Mouse (Mus musculus) myocyte (in vitro differentiated cells): ENCODE measurements around the gene Ino80b. TPM values are rescaled to one million over a fixed set of nuclear protein-coding genes. Genes with fewer than 3 reads are reported as not detected.

Source experiments
- H3K27me3 ChIP-seq: one replicate; pipeline ENCODE4 v1.6.1; 2011; ENCODE audit not compliant: control insufficient read depth, insufficient read depth, insufficient read length
- H3K36me3 ChIP-seq: one replicate; pipeline ENCODE4 v1.6.1; 2011; ENCODE audit not compliant: control insufficient read depth, insufficient read depth
- H3K4me2 ChIP-seq: one replicate; pipeline ENCODE4 v1.6.1; 2011; ENCODE audit warnings: low read depth, control low read depth
- H3K4me3 ChIP-seq: one replicate; pipeline ENCODE4 v1.5.1; 2011; ENCODE audit warnings: mild to moderate bottlenecking, control low read depth, moderate library complexity
- H3K79me2 ChIP-seq: one replicate; pipeline ENCODE4 v1.6.1; 2011; ENCODE audit not compliant: control insufficient read depth, insufficient read depth
- H3ac ChIP-seq: one replicate; pipeline ENCODE4 v1.6.1; 2011; ENCODE audit not compliant: control insufficient read depth, insufficient read length
- CEBPB ChIP-seq: IDR thresholded peaks from 2 replicates; pipeline ENCODE4 v1.6.1; 2011; ENCODE audit warnings: mild to moderate bottlenecking, moderate library complexity; ENCODE audit not compliant: poor library complexity, insufficient read depth, severe bottlenecking
- E2F4 ChIP-seq: IDR thresholded peaks from one replicate; pipeline ENCODE4 v1.6.1; 2011; ENCODE audit warnings: mild to moderate bottlenecking, control low read depth, moderate library complexity; ENCODE audit not compliant: insufficient read depth
- MAX ChIP-seq: IDR thresholded peaks from one replicate; pipeline ENCODE4 v1.6.1; 2011; ENCODE audit warnings: low read depth, mild to moderate bottlenecking, control low read depth
- MYOD1 ChIP-seq, 3 experiments: IDR thresholded peaks; one replicate each; pipeline ENCODE4 v1.6.1; 2011; ENCODE audit warnings: control low read depth in 2 of 3, low read depth in 2 of 3, mild to moderate bottlenecking in 2 of 3, moderate library complexity in 1 of 3; ENCODE audit not compliant: insufficient read length in 2 of 3, control insufficient read depth in 1 of 3
- MYOG ChIP-seq, 3 experiments: IDR thresholded peaks; one replicate each; pipeline ENCODE4 v1.6.1; 2011; ENCODE audit warnings: control low read depth in 2 of 3, low read depth in 2 of 3, mild to moderate bottlenecking in 2 of 3; ENCODE audit not compliant: insufficient read length in 2 of 3, control insufficient read depth in 1 of 3, insufficient read depth in 1 of 3
- POLR2A ChIP-seq: IDR thresholded peaks from one replicate; pipeline ENCODE4 v1.6.1; 2011; ENCODE audit warnings: low read depth, mild to moderate bottlenecking, control low read depth, moderate library complexity; ENCODE audit not compliant: insufficient read length
- POLR2AphosphoS2 ChIP-seq: IDR thresholded peaks from one replicate; pipeline ENCODE4 v1.6.1; 2011; ENCODE audit warnings: low read depth, control low read depth; ENCODE audit not compliant: insufficient read length
- REST ChIP-seq: IDR thresholded peaks from one replicate; pipeline ENCODE4 v1.6.1; 2011; ENCODE audit warnings: mild to moderate bottlenecking, control low read depth, moderate library complexity; ENCODE audit not compliant: insufficient read depth, insufficient read length
- SRF ChIP-seq: IDR thresholded peaks from one replicate; pipeline ENCODE4 v1.6.1; 2011; ENCODE audit warnings: low read depth; ENCODE audit not compliant: control insufficient read depth, insufficient read length
- TCF12 ChIP-seq: IDR thresholded peaks from one replicate; pipeline ENCODE4 v1.6.1; 2011; ENCODE audit warnings: mild to moderate bottlenecking, control low read depth; ENCODE audit not compliant: poor library complexity, insufficient read depth, severe bottlenecking
- TCF3 ChIP-seq: IDR thresholded peaks from one replicate; pipeline ENCODE4 v1.6.1; 2011; ENCODE audit warnings: low read depth, control low read depth; ENCODE audit not compliant: insufficient read length
- USF1 ChIP-seq: IDR thresholded peaks from one replicate; pipeline ENCODE4 v1.6.1; 2011; ENCODE audit warnings: low read depth, mild to moderate bottlenecking, control low read depth, moderate library complexity
- polyA plus RNA-seq: library from polyadenylated mRNA; unstranded; fragments of >200 nt; fragmentation: generic; extraction: Trizol; gene quantifications from one replicate; pipeline ENCODE4 v1.2.1, GENCODE M21; 2012; ENCODE audit warnings: missing spikeins

Gene Ino80b
- polyA plus RNA-seq = 38.3 TPM

- Histone ChIP-seq H3K27me3 (no peaks in the 10 kb centered on the region), H3K79me2 (peaks cover 15% of the 10 kb centered on the region), H3ac (peak within 1 kb of the TSS; percentile 23), H3K4me2 (peak within 1 kb of the TSS; percentile 96), H3K4me3 (peak within 1 kb of the TSS; percentile 61), H3K36me3 (no peaks in the 10 kb centered on the region)
- TF ChIP-seq MAX = no peak
Observed at GRCm38 (mm10) chr6:83125331-83125730, at the start of gene Ino80b. Gene Ino80b (minus strand): TSS chr6:83125431.

GRCm38 (mm10) chr6:83172240-83172920, 47.1 kb upstream of the Ino80b start:
- no peak for TF ChIP-seq SRF
- H3K36me3 ChIP-seq = peaks cover 4% of the 10 kb centered on the region
- no peak overlapping the region for H3ac ChIP-seq
- no peaks in the 10 kb centered on the region for H3K27me3 ChIP-seq
- H3K4me3 ChIP-seq = no peak overlapping the region
- H3K79me2 ChIP-seq = peaks cover 51% of the 10 kb centered on the region
- H3K4me2 ChIP-seq = no peak overlapping the region

DNA sequence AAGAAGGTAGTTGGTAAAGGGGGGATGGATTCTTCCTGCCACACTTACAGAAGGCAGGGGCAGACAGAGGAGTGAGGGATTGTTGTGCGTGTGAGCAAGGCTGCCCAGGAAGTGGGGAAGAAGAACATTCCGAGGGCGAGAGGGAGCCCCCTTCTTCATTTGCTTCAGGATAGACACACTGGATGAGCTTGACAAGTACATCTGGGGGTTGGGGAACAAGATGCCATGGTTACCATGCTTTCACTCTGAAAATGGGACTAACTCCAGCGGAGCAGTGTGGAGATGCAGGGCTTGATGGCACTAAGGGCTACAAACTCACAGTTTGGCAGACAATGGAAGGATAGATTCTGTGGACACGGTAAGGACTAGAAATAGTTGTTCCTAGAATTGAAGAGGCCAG, 45.8 kb upstream of the Ino80b start:
- Histone ChIP-seq H3K27me3 (no peaks in the 10 kb centered on the region), H3K4me2 (no peak overlapping the region), H3K36me3 (no peaks in the 10 kb centered on the region), H3K79me2 (peaks cover 61% of the 10 kb centered on the region), H3K4me3 (no peak overlapping the region), H3ac (no peak overlapping the region)
- TF ChIP-seq CEBPB (no peak), SRF (no peak), MYOD1 (IDR thresholded peaks at IDR 0.05; ENCODE audit: control insufficient read depth in 1 of 3, insufficient read length in 2 of 3, low read depth in 2 of 3) (no peak), MYOG (IDR thresholded peaks at IDR 0.05; ENCODE audit: control insufficient read depth in 1 of 3, insufficient read depth in 1 of 3, insufficient read length in 2 of 3, low read depth in 2 of 3) (no peak), TCF12 (no peak), REST (no peak), MAX (no peak), TCF3 (no peak), POLR2AphosphoS2 (no peak), USF1 (no peak)

- peaks cover 63% of the 10 kb centered on the region for H3K79me2 ChIP-seq
- peak overlapping the region; percentile 67 for H3K4me2 ChIP-seq
- H3K36me3 ChIP-seq = no peaks in the 10 kb centered on the region
- no peak overlapping the region for H3K4me3 ChIP-seq
- TF ChIP-seq CEBPB = no peak
- no peak for TF ChIP-seq TCF12
- TF ChIP-seq USF1 = no peak
- no peak for TF ChIP-seq POLR2AphosphoS2
- no peak for TF ChIP-seq POLR2A
- TF ChIP-seq MAX = no peak
- no peak for TF ChIP-seq E2F4
- no peak for TF ChIP-seq REST
- TF ChIP-seq TCF3 = no peak
- TF ChIP-seq MYOG (IDR thresholded peaks at IDR 0.05; ENCODE audit: control insufficient read depth in 1 of 3, insufficient read depth in 1 of 3, insufficient read length in 2 of 3, low read depth in 2 of 3) = no peak
- no peak for TF ChIP-seq MYOD1 (IDR thresholded peaks at IDR 0.05; ENCODE audit: control insufficient read depth in 1 of 3, insufficient read length in 2 of 3, low read depth in 2 of 3)
- TF ChIP-seq SRF = no peak
- H3K27me3 ChIP-seq = no peaks in the 10 kb centered on the region
- no peak overlapping the region for H3ac ChIP-seq
Observed at GRCm38 (mm10) chr6:83169872-83170271, 44.6 kb upstream of the Ino80b start.

DNA sequence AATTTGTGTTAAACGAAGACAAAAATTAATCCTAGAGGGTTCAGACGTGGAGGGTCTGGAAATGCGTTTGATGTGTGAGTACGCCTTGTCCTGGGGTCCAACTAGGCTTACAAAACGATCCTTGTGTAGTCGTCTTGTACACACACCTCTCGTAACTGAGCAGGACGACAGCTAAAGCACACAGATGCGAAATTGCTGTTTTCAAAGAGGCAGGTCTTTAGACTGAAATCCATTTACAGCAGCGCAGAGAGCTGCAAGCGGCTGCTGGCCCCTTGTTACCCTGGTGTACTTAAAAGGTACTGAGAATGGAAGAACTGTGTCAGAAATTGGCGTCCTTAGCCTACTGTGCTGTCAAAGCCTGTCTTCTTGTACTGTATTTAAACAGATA, 41.0 kb upstream of the Ino80b start:
- peak overlapping the region; percentile 78 for H3K4me3 ChIP-seq
- peaks cover 7% of the 10 kb centered on the region for H3K27me3 ChIP-seq
- H3K36me3 ChIP-seq = no peaks in the 10 kb centered on the region
- peaks cover 48% of the 10 kb centered on the region for H3K79me2 ChIP-seq
- H3K4me2 ChIP-seq = peak overlapping the region; percentile 86
- H3ac ChIP-seq = peak overlapping the region; percentile 35
- TF ChIP-seq MYOG (IDR thresholded peaks at IDR 0.05; ENCODE audit: control insufficient read depth in 1 of 3, insufficient read depth in 1 of 3, insufficient read length in 2 of 3, low read depth in 2 of 3) (no peak), MAX (no peak), TCF3 (no peak), USF1 (no peak), E2F4 (no peak), MYOD1 (IDR thresholded peaks at IDR 0.05; ENCODE audit: control insufficient read depth in 1 of 3, insufficient read length in 2 of 3, low read depth in 2 of 3) (no peak), CEBPB (no peak), POLR2A (no peak), POLR2AphosphoS2 (no peak), TCF12 (no peak), SRF (no peak), REST (no peak)
